Mouse (Mus musculus): ENCODE data around the gene Lrfn1. TPM values are rescaled to one million over a fixed set of nuclear protein-coding genes. Genes with fewer than 3 reads are reported as not detected.

The Lrfn1 gene
- polyA plus RNA-seq (2014; fragmentation: Illumina TruSeq; extraction: RNeasy Lipid Tissue Mini Kit (QIAGEN cat#74804); ENCODE audit: low read depth, low replicate concordance): not detected

GRCm38 (mm10) chr7:28451531-28452360, at the start of gene Lrfn1:
Gene Lrfn1 (plus strand): TSS chr7:28451980.

GRCm38 (mm10) chr7:28436932-28437570, 14.7 kb upstream of the Lrfn1 start, which contains the start of gene Gmfg:
Gene Gmfg (plus strand): TSS chr7:28437447.

GRCm38 (mm10) chr7:28510405-28510974, 58.7 kb downstream of the Lrfn1 start, which contains the start of gene Ifnl2:
Gene Ifnl2 (minus strand): TSS chr7:28510455.

Other genes starting within 250 kb of the Lrfn1 start
- gene Eid2, start 184.1 kb upstream of the Lrfn1 start, polyA plus RNA-seq (2014; fragmentation: Illumina TruSeq; extraction: RNeasy Lipid Tissue Mini Kit (QIAGEN cat#74804); ENCODE audit: low read depth, low replicate concordance): 0.37 TPM
- 3.9 TPM for gene Eid2b, start 174.2 kb upstream of the Lrfn1 start, polyA plus RNA-seq (2014; fragmentation: Illumina TruSeq; extraction: RNeasy Lipid Tissue Mini Kit (QIAGEN cat#74804); ENCODE audit: low read depth, low replicate concordance)
- not detected for gene Selenov, start 160.8 kb upstream of the Lrfn1 start, polyA plus RNA-seq (2014; fragmentation: Illumina TruSeq; extraction: RNeasy Lipid Tissue Mini Kit (QIAGEN cat#74804); ENCODE audit: low read depth, low replicate concordance)
- gene Dll3, start 149.7 kb upstream of the Lrfn1 start, polyA plus RNA-seq (2014; fragmentation: Illumina TruSeq; extraction: RNeasy Lipid Tissue Mini Kit (QIAGEN cat#74804); ENCODE audit: low read depth, low replicate concordance): not detected
- 6.1 TPM for gene Timm50, start 139.9 kb upstream of the Lrfn1 start, polyA plus RNA-seq (2014; fragmentation: Illumina TruSeq; extraction: RNeasy Lipid Tissue Mini Kit (QIAGEN cat#74804); ENCODE audit: low read depth, low replicate concordance)
- 11.9 TPM for gene Supt5, start 113.2 kb upstream of the Lrfn1 start, polyA plus RNA-seq (2014; fragmentation: Illumina TruSeq; extraction: RNeasy Lipid Tissue Mini Kit (QIAGEN cat#74804); ENCODE audit: low read depth, low replicate concordance)
- 116 TPM for gene Rps16, start 101.3 kb upstream of the Lrfn1 start, polyA plus RNA-seq (2014; fragmentation: Illumina TruSeq; extraction: RNeasy Lipid Tissue Mini Kit (QIAGEN cat#74804); ENCODE audit: low read depth, low replicate concordance)
- 0.74 TPM for gene Plekhg2, start 79.4 kb upstream of the Lrfn1 start, polyA plus RNA-seq (2014; fragmentation: Illumina TruSeq; extraction: RNeasy Lipid Tissue Mini Kit (QIAGEN cat#74804); ENCODE audit: low read depth, low replicate concordance)
- gene Zfp36, start 71.7 kb upstream of the Lrfn1 start, polyA plus RNA-seq (2014; fragmentation: Illumina TruSeq; extraction: RNeasy Lipid Tissue Mini Kit (QIAGEN cat#74804); ENCODE audit: low read depth, low replicate concordance): 87.4 TPM
- gene Med29, start 59.3 kb upstream of the Lrfn1 start, polyA plus RNA-seq (2014; fragmentation: Illumina TruSeq; extraction: RNeasy Lipid Tissue Mini Kit (QIAGEN cat#74804); ENCODE audit: low read depth, low replicate concordance): 1.7 TPM
- gene Paf1, start 59.0 kb upstream of the Lrfn1 start, polyA plus RNA-seq (2014; fragmentation: Illumina TruSeq; extraction: RNeasy Lipid Tissue Mini Kit (QIAGEN cat#74804); ENCODE audit: low read depth, low replicate concordance): 27.4 TPM
- gene Gmfg, start 14.5 kb upstream of the Lrfn1 start, polyA plus RNA-seq (2014; fragmentation: Illumina TruSeq; extraction: RNeasy Lipid Tissue Mini Kit (QIAGEN cat#74804); ENCODE audit: low read depth, low replicate concordance): 8.5 TPM
- gene Ifnl2, start 58.5 kb downstream of the Lrfn1 start, polyA plus RNA-seq (2014; fragmentation: Illumina TruSeq; extraction: RNeasy Lipid Tissue Mini Kit (QIAGEN cat#74804); ENCODE audit: low read depth, low replicate concordance): not detected
- not detected for gene Ifnl3, start 70.9 kb downstream of the Lrfn1 start, polyA plus RNA-seq (2014; fragmentation: Illumina TruSeq; extraction: RNeasy Lipid Tissue Mini Kit (QIAGEN cat#74804); ENCODE audit: low read depth, low replicate concordance)
- not detected for gene Sycn, start 88.9 kb downstream of the Lrfn1 start, polyA plus RNA-seq (2014; fragmentation: Illumina TruSeq; extraction: RNeasy Lipid Tissue Mini Kit (QIAGEN cat#74804); ENCODE audit: low read depth, low replicate concordance)
- gene Nccrp1, start 95.3 kb downstream of the Lrfn1 start, polyA plus RNA-seq (2014; fragmentation: Illumina TruSeq; extraction: RNeasy Lipid Tissue Mini Kit (QIAGEN cat#74804); ENCODE audit: low read depth, low replicate concordance): not detected
- gene Samd4b, start 146.2 kb downstream of the Lrfn1 start, polyA plus RNA-seq (2014; fragmentation: Illumina TruSeq; extraction: RNeasy Lipid Tissue Mini Kit (QIAGEN cat#74804); ENCODE audit: low read depth, low replicate concordance): 3.5 TPM
- gene Pak4, start 146.2 kb downstream of the Lrfn1 start, polyA plus RNA-seq (2014; fragmentation: Illumina TruSeq; extraction: RNeasy Lipid Tissue Mini Kit (QIAGEN cat#74804); ENCODE audit: low read depth, low replicate concordance): 0.82 TPM
- gene Acp7, start 179.4 kb downstream of the Lrfn1 start, polyA plus RNA-seq (2014; fragmentation: Illumina TruSeq; extraction: RNeasy Lipid Tissue Mini Kit (QIAGEN cat#74804); ENCODE audit: low read depth, low replicate concordance): not detected
- gene Fbxo27, start 240.9 kb downstream of the Lrfn1 start, polyA plus RNA-seq (2014; fragmentation: Illumina TruSeq; extraction: RNeasy Lipid Tissue Mini Kit (QIAGEN cat#74804); ENCODE audit: low read depth, low replicate concordance): not detected

Measured in liver, adult 10 weeks (tissue).